Mouse (Mus musculus) bone marrow, adult 2 months (tissue): ENCODE results near the gene Dpp4.

Source experiments
- CTCF ChIP-seq: fragments of 200-500 bp; IDR thresholded peaks from 2 replicates; pipeline ENCODE4 v1.5.1; 2011; ENCODE audit warnings: low read length, control low read depth; ENCODE audit not compliant: control insufficient read depth, insufficient read depth
- POLR2A ChIP-seq: fragments of 200-500 bp; IDR thresholded peaks from 2 replicates; pipeline ENCODE4 v1.6.1; 2011; ENCODE audit warnings: low read depth, mild to moderate bottlenecking, control low read depth, low read length, borderline replicate concordance; ENCODE audit not compliant: control insufficient read depth

DNA sequence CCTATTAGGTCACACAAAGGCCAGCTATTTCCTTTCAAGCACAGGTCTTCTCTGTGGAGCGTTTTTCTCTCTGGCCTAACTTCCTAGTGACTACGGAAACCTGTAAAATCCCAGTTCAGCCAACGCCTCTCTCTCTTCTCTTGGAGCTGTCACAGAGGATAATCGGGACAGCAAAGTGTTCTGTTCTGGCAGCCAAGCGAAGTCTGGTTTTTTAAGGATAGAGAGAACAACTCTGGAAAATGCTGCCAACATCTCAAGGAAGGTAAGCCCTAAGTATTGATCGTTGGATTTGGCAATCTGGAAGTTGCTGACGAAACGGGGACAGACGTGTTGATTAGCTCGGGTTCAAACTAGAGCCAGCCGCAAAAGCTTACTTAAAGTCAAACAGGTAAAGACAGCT, 43.0 kb upstream of the Dpp4 start:
- TF ChIP-seq POLR2A, result no peak
- TF ChIP-seq CTCF, result no peak
